Mouse (Mus musculus) testis, adult 2 months (tissue): Measurements from ENCODE around the gene Irs2. TPM values are rescaled to one million over a fixed set of nuclear protein-coding genes. Genes with fewer than 3 reads are reported as not detected.

Experiments used
- H3K27ac ChIP-seq: fragments of 200-500 bp; 2 replicates; pipeline ENCODE4 v1.5.1; 2012; ENCODE audit warnings: low read depth, low read length; ENCODE audit not compliant: control insufficient read depth, insufficient read depth
- H3K27me3 ChIP-seq: fragments of 200-500 bp; 2 replicates; pipeline ENCODE4 v1.6.1; 2012; ENCODE audit warnings: mild to moderate bottlenecking, low read length, moderate library complexity; ENCODE audit not compliant: control insufficient read depth, insufficient read depth
- H3K36me3 ChIP-seq: fragments of 200-500 bp; 2 replicates; pipeline ENCODE4 v1.6.1; 2012; ENCODE audit warnings: mild to moderate bottlenecking, low read length; ENCODE audit not compliant: control insufficient read depth, insufficient read depth
- H3K4me1 ChIP-seq: fragments of 200-500 bp; 2 replicates; pipeline ENCODE4 v1.6.1; 2012; ENCODE audit warnings: low read length; ENCODE audit not compliant: control insufficient read depth, insufficient read depth
- H3K4me3 ChIP-seq: fragments of 200-500 bp; 2 replicates; pipeline ENCODE4 v1.5.1; 2012; ENCODE audit warnings: low read depth, mild to moderate bottlenecking, low read length, moderate library complexity, mixed read lengths; ENCODE audit not compliant: control insufficient read depth
- CTCF ChIP-seq: fragments of 200-500 bp; IDR thresholded peaks from 2 replicates; pipeline ENCODE4 v1.5.1; 2012; ENCODE audit warnings: low read depth, mild to moderate bottlenecking, inconsistent platforms, low read length, moderate library complexity; ENCODE audit not compliant: control insufficient read depth, insufficient read depth, insufficient replicate concordance
- POLR2A ChIP-seq: fragments of 200-500 bp; IDR thresholded peaks from 2 replicates; pipeline ENCODE4 v1.6.1; 2012; ENCODE audit warnings: low read depth, mild to moderate bottlenecking, inconsistent platforms, low read length, moderate library complexity; ENCODE audit not compliant: control insufficient read depth
- polyA plus RNA-seq: library from polyadenylated mRNA; depleted of rRNA; stranded (reverse); fragments of >200 nt; gene quantifications from 2 replicates; pipeline ENCODE4 v1.2.3, GENCODE M21; 2012

Irs2 gene
- polyA plus RNA-seq, 1 experiment: 2.5 TPM

GRCm38 (mm10) chr8:10938284-10938683, 70.0 kb downstream of the Irs2 start:
- no peaks in the 10 kb centered on the region for H3K27me3 ChIP-seq
- TF ChIP-seq CTCF (no peak), POLR2A (no peak)
- no peaks in the 10 kb centered on the region for H3K4me1 ChIP-seq
- no peaks in the 10 kb centered on the region for H3K36me3 ChIP-seq
- no peak overlapping the region for H3K4me3 ChIP-seq
- no peak overlapping the region for H3K27ac ChIP-seq

GRCm38 (mm10) chr8:10936646-10937045, 71.6 kb downstream of the Irs2 start:
- Histone ChIP-seq H3K27me3 (no peaks in the 10 kb centered on the region), H3K27ac (no peak overlapping the region), H3K4me3 (no peak overlapping the region), H3K4me1 (no peaks in the 10 kb centered on the region), H3K36me3 (no peaks in the 10 kb centered on the region)
- TF ChIP-seq POLR2A: no peak
- TF ChIP-seq CTCF: no peak

GRCm38 (mm10) chr8:10935231-10935630, 73.0 kb downstream of the Irs2 start:
- Histone ChIP-seq H3K4me3 (no peak overlapping the region), H3K27me3 (no peaks in the 10 kb centered on the region), H3K27ac (no peak overlapping the region), H3K36me3 (no peaks in the 10 kb centered on the region), H3K4me1 (no peaks in the 10 kb centered on the region)
- no peak for TF ChIP-seq CTCF
- no peak for TF ChIP-seq POLR2A
